ENCODE assay signal across 8 mouse cellular contexts in the genomic region with DNA sequence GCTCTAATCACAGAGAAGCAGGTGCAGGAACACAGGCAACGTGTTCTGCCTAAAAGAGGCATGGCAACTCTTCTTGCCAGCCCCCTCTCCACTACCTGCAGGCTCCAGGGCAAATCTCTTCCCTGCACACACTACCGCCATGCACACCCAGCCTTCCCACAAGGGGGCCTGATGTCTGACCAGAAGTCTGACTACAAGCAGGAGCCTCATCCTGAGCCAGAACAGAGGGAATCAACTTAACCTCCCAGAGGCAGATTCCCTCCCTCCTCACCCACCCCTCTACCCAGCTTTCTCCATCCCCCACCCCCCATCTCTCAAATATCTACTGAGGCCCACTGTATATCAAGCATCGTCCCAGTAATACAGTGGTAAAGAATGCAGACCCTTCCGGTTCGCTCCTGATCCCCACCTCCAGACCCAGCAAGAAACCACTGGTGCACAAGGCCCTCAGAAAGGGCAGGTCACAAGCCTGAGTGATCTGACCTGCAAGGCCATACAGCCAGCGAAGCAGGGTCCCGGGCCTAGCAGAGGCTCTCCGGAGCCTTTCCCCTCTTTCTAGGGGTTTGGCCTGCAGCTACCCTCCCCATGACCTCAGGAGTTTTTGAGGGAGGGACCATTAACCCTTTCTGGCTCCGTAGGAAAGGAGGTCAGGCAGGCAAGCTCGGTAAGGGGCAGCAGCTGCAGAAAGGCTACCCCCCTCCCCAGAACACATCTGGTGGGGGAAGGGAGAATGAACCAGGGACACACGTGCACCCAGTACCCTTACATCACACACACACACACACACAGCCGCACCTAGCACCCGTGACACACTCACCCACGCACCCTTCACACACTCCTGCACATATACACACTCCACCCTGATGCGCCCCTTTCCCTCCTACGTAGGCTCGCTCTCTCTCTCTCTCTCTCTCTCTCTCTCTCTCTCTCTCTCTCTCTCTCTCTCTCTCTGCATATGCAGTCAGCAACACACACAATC. TPM values are rescaled to one million over a fixed set of nuclear protein-coding genes. Genes with fewer than 3 reads are reported as not detected.
A peak's percentile ranks its signal among the peaks of the same experiment; 100 is the strongest.
DNase-seq lines count a peak whose midpoint lies in the region; ATAC-seq and TF ChIP-seq lines count a peak whose summit lies in the region.

No protein-coding gene starts in this region.

- peak overlapping the region; percentile 97 for H3K4me2 ChIP-seq in kidney, embryonic 14.5 days (replicated peaks; ENCODE audit: low read depth, low read length)
- H3K4me2 ChIP-seq in midbrain, embryonic 14.5 days (ENCODE audit: low read length), result peak overlapping the region; percentile 86

- no peaks in the 10 kb centered on the region for H3K9me3 ChIP-seq in kidney, embryonic 14.5 days (ENCODE audit: control insufficient read depth, low read length)
- H3K9me3 ChIP-seq in hindbrain, embryonic 10.5 days, result no peaks in the 10 kb centered on the region
- no peaks in the 10 kb centered on the region for H3K9me3 ChIP-seq in midbrain, embryonic 14.5 days (ENCODE audit: control insufficient read depth, low read length)

- no peak for TF ChIP-seq CTCF in bone marrow macrophage, adult 2 months (IDR thresholded peaks at IDR 0.05; ENCODE audit: low read depth, low read length)

- H3K27ac ChIP-seq in kidney, embryonic 14.5 days (ENCODE audit: low read depth, low read length), result no peak overlapping the region
- no peak overlapping the region for H3K27ac ChIP-seq in bone marrow macrophage, adult 2 months (ENCODE audit: insufficient read depth, low read depth, low read length)
- peak overlapping the region; percentile 89 for H3K27ac ChIP-seq in hindbrain, embryonic 10.5 days
- peak overlapping the region; percentile 90 for H3K27ac ChIP-seq in midbrain, embryonic 14.5 days (replicated peaks; ENCODE audit: low read depth, low read length)

- no peak for DNase-seq in kidney, adult 11 months
- peak; percentile 33 for DNase-seq in hindbrain, embryonic 10.5 days (ENCODE audit: low spot score)
- DNase-seq in midbrain, embryonic 14.5 days, result peak; percentile 49
- DNase-seq in adrenal gland, adult (ENCODE audit: inconsistent age in 2 of 2, low spot score in 1 of 2), result no peak
- no peak for DNase-seq in MN1 (ENCODE audit: low spot score)
- DNase-seq in layer of hippocampus, adult 8-10 months (ENCODE audit: low spot score in 2 of 2), result no peak

- 14% methylated on average over 16 of the region's 17 CpGs for WGBS in kidney, embryonic 14.5 days
- 8% methylated on average over 17 of the region's 17 CpGs for WGBS in hindbrain, embryonic 10.5 days
- 16% methylated on average over 16 of the region's 17 CpGs for WGBS in midbrain, embryonic 14.5 days

- peak overlapping the region; percentile 61 for H3K4me3 ChIP-seq in kidney, embryonic 14.5 days (ENCODE audit: low read length)
- H3K4me3 ChIP-seq in bone marrow macrophage, adult 2 months (ENCODE audit: insufficient read depth, low read length), result peak overlapping the region; percentile 46; the same call in 1 of the 2 replicates
- H3K4me3 ChIP-seq in hindbrain, embryonic 10.5 days, result peak overlapping the region; percentile 74
- peak overlapping the region; percentile 60 for H3K4me3 ChIP-seq in midbrain, embryonic 14.5 days (replicated peaks; ENCODE audit: low read depth, low read length)

- TF ChIP-seq POLR2A in bone marrow macrophage, adult 2 months (IDR thresholded peaks at IDR 0.05; ENCODE audit: borderline replicate concordance, low read depth, low read length), result no peak

- peak overlapping the region; percentile 71; the same call in 1 of the 2 replicates for H3K9ac ChIP-seq in kidney, embryonic 14.5 days (ENCODE audit: low read depth, low read length)
- H3K9ac ChIP-seq in midbrain, embryonic 14.5 days (replicated peaks; ENCODE audit: low read length), result peak overlapping the region; percentile 83; the same call in 1 of the 2 replicates

- H3K36me3 ChIP-seq in kidney, embryonic 14.5 days (ENCODE audit: control insufficient read depth, insufficient read depth, low read length), result no peaks in the 10 kb centered on the region
- H3K36me3 ChIP-seq in hindbrain, embryonic 10.5 days, result no peaks in the 10 kb centered on the region
- no peaks in the 10 kb centered on the region for H3K36me3 ChIP-seq in midbrain, embryonic 14.5 days (ENCODE audit: control insufficient read depth, insufficient read depth, low read length)

- ATAC-seq in kidney, embryonic 14.5 days (ENCODE audit: low FRiP score, low TSS enrichment), result peak; percentile 44
- ATAC-seq in midbrain, embryonic 14.5 days (ENCODE audit: low FRiP score, low TSS enrichment), result peak; percentile 65

- H3K4me1 ChIP-seq in kidney, embryonic 14.5 days (ENCODE audit: control insufficient read depth, insufficient read depth, low read length), result 0 out of 2 replicates have a peak, but pooled peaks cover 4% of the 10 kb centered on the region
- no peaks in the 10 kb centered on the region for H3K4me1 ChIP-seq in bone marrow macrophage, adult 2 months (ENCODE audit: control insufficient read depth, insufficient read depth, low read length)
- peaks cover 34% of the 10 kb centered on the region for H3K4me1 ChIP-seq in hindbrain, embryonic 10.5 days (replicated peaks)
- H3K4me1 ChIP-seq in midbrain, embryonic 14.5 days (ENCODE audit: control insufficient read depth, insufficient read depth, low read length), result peaks cover 5% of the 10 kb centered on the region; the same call in 1 of the 2 replicates

- H3K27me3 ChIP-seq in kidney, embryonic 14.5 days (ENCODE audit: control insufficient read depth, insufficient read depth, low read length), result peaks cover 29% of the 10 kb centered on the region
- H3K27me3 ChIP-seq in hindbrain, embryonic 10.5 days (ENCODE audit: insufficient read depth, poor library complexity, severe bottlenecking), result peaks cover 99% of the 10 kb centered on the region
- H3K27me3 ChIP-seq in midbrain, embryonic 14.5 days (ENCODE audit: control insufficient read depth, insufficient read depth, low read length), result peaks cover 12% of the 10 kb centered on the region; the same call in 1 of the 2 replicates

RNA-seq across cellular contexts. Expression of gene Prrt4, which starts 1.2 kb away (rescaled TPM):
- 0.96 and 1.4 TPM in 2 replicates for polyA plus RNA-seq in kidney, embryonic 14.5 days (2014; fragmentation: Nextera tagmentation; extraction: Ambion mirVana)
- polyA plus RNA-seq in bone marrow macrophage, adult 2 months (2012; ENCODE audit: insufficient read depth, insufficient read length, missing spikeins), result not detected in 2 replicates
- polyA plus RNA-seq in hindbrain, embryonic 10.5 days (2016; fragmentation: Nextera tagmentation; extraction: Ambion mirVana), result 1.1 and 1.6 TPM in 2 replicates
- 6.2 and 7.5 TPM in 2 replicates for polyA plus RNA-seq in midbrain, embryonic 14.5 days (2014; fragmentation: Nextera tagmentation; extraction: Ambion mirVana)
- total RNA-seq in layer of hippocampus, adult 8-10 months (2022), result 1 to 10 TPM; 2.6 to 3.5 (median 3.0) TPM

RNA-seq across cellular contexts. Expression of gene Rbm28, which starts 13.4 kb away (rescaled TPM):
- 65.1 and 65.8 TPM in 2 replicates for polyA plus RNA-seq in kidney, embryonic 14.5 days (2014; fragmentation: Nextera tagmentation; extraction: Ambion mirVana)
- 42.5 and 43.8 TPM in 2 replicates for polyA plus RNA-seq in bone marrow macrophage, adult 2 months (2012; ENCODE audit: insufficient read depth, insufficient read length, missing spikeins)
- polyA plus RNA-seq in hindbrain, embryonic 10.5 days (2016; fragmentation: Nextera tagmentation; extraction: Ambion mirVana), result 39.3 and 48.9 TPM in 2 replicates
- polyA plus RNA-seq in midbrain, embryonic 14.5 days (2014; fragmentation: Nextera tagmentation; extraction: Ambion mirVana), result 36.9 and 47.6 TPM in 2 replicates
- 10 to 100 TPM; 38.0 to 52.6 (median 44.6) TPM for total RNA-seq in layer of hippocampus, adult 8-10 months (2022)

RNA-seq across cellular contexts. Expression of gene Impdh1, which starts 38.0 kb away (rescaled TPM):
- polyA plus RNA-seq in kidney, embryonic 14.5 days (2014; fragmentation: Nextera tagmentation; extraction: Ambion mirVana), result 26.3 and 41.7 TPM in 2 replicates
- 32.8 and 35.0 TPM in 2 replicates for polyA plus RNA-seq in bone marrow macrophage, adult 2 months (2012; ENCODE audit: insufficient read depth, insufficient read length, missing spikeins)
- polyA plus RNA-seq in hindbrain, embryonic 10.5 days (2016; fragmentation: Nextera tagmentation; extraction: Ambion mirVana), result 40.5 and 48.4 TPM in 2 replicates
- polyA plus RNA-seq in midbrain, embryonic 14.5 days (2014; fragmentation: Nextera tagmentation; extraction: Ambion mirVana), result 48.3 and 48.5 TPM in 2 replicates
- 10 to 100 TPM; 36.4 to 45.0 (median 41.1) TPM for total RNA-seq in layer of hippocampus, adult 8-10 months (2022)

Comparison
In these comparisons a context has a peak if more than half of its experiments do, and no peak if none do; other contexts are left out.
1. H3K27ac ChIP-seq: peak in hindbrain, embryonic 10.5 days (single experiment) and midbrain, embryonic 14.5 days (single experiment); none in kidney, embryonic 14.5 days (single experiment) and bone marrow macrophage, adult 2 months (single experiment).
2. DNase-seq: peak in hindbrain, embryonic 10.5 days (single experiment) and midbrain, embryonic 14.5 days (single experiment); none in kidney, adult 11 months (single experiment), adrenal gland, adult (0 of 2), MN1 (single experiment) and layer of hippocampus, adult 8-10 months (0 of 2).
3. Peak in every context shown above with its lines, with median percentiles within 50 percentile points of each other: H3K4me3 ChIP-seq.